Mouse (Mus musculus): ENCODE measurements at regions not wholly inside any gene's neighbourhood (a gene's known extent, or its start where the extent isn't known, plus 50 kb on each side); places are given as distances from the start of the nearest gene placed in this dataset.

GRCm38 (mm10) chr14:58815616-58816539 is 326.8 kb downstream of the 1700129C05Rik start:
- no peak for DNase-seq

DNA sequence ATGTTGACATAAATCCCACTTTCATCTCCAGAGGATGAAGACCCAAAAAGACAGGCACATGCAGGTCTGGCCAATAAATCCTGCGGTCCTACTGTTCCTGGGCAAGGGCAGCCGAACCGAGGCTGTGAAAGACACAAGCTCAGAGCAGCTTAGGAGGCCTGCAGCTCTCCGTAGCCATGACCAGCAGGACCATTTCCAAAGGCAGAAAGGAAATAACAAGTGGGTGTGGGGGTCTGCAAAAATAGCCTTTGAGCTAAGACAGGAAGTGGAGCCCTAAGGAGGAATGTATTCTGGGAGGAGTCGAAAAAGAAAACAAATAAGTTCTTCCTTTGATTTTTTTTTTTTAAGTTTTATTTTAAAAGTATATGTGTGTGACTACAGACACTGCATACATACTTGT is 330.1 kb downstream of the 1700129C05Rik start:
- no peak for DNase-seq

DNA sequence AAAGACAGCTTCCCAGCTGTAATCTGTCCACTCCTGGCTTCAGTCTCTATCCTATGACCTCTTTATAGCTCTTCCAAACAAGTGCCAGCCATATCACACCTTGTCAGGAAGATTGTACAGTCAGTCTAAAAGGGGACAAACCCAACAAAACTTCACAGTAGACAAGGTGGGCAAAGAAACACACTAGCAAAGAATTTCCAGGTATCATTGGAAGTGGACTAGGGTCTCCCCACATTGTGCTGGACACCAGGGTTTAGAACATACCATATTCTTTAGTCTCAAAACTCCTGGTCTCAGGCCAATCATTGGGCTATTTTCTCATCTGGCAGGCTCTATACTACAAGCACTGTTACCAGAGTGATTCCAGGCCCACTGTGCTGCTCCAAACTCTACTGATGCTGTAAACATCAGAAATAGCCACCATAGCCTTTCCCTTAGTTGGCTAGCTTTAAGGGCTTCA is 341.3 kb downstream of the 1700129C05Rik start:
- DNase-seq = no peak

GRCm38 (mm10) chr14:58788190-58788945 is 354.3 kb downstream of the 1700129C05Rik start:
- DNase-seq = no peak

DNA sequence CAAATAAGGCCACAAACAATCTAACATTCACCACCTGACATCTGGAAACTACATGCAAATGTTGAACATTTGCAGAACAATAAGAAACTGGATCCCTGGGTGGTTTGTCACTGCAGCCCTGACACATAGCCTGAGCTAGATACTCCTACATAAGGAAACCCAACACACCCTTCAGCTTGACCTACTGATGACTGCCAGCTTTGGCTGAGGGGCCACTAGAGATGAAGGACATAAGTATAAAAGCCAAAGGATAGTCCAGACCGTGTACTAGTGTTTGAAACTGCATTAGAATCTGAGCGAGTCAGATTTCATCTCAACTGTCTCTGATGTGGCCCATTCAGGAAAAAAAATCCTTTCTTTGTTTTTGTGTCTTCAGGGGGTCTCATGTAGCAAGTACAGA is 355.1 kb downstream of the 1700129C05Rik start:
- no peak for DNase-seq

- DNase-seq = no peak
Measured at GRCm38 (mm10) chr14:58786791-58787491, 355.8 kb downstream of the 1700129C05Rik start.

DNA sequence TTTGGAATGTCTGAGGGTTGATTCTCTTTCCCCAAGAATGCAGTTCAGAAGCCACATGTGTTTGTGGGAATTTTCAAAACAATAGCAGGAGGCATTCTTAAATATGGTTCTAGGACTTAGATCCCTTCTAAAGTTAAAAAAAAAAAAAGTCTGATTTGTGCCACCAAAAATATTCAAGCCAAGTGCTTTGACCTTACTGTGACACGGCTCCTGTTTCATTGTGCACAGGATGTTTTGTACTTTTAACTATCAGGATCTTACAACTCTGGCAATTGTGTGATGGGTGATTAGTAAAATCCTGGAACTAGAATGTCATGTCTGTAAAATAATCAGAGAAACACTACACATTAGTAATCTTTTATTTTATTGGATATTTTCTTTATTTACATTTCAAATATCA is 359.5 kb downstream of the 1700129C05Rik start:
- DNase-seq = no peak

DNA sequence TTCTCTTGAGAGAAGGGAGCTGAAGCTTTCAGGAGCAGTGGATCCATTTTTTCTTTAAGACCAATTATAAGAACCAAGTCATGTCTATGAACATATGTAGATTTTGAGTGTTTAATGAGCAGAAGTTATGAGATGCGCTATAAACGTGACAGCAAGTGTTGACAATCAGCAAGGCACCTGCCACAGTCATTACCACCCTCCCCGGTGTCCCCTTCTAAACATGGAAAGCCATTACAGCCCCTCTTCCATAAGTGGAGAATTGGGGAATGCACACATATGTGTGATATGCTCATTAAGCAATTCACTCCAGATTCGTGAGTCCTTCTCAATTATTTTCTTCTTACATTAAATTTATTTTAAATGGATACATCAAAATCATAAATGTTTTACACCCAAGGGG is 362.4 kb downstream of the 1700129C05Rik start:
- DNase-seq = no peak

DNA sequence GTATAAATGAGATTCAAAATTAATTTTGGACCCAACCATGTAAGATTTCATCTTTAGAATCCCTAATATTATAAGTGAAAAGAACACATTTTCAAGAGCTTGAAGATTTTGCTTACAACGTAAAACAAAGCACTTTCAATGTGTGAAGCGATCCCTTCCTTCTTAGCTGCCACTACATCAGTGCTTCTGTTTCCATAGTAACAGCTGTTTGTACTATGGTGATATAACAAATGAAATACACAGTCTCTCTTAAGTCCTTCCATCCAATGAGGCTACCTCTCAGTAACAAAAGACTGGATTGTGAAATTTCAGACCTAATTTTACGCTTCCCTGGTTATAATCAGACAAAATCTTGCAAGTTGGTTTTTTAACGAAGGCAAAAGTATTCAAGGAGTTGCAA is 364.0 kb downstream of the 1700129C05Rik start:
- DNase-seq = no peak

DNA sequence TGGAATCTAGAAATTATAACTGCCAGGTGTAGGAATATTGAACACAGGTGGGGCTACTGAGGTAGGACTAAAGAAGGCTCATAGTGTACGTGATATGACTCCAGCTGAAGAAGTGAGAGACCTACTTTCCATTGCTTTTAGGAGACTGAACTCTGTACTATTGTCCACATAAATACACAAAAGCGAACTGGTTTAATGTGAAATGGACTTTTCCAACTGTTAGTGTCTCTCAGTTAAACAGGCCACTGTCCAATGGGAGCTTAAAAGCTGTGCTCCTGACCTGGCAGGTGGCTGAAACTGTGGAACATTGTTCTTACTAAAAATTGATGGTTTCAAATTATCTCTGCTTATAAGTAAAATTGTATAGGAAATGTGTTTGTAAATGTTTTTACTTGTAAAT is 381.4 kb downstream of the 1700129C05Rik start:
- DNase-seq = no peak

DNA sequence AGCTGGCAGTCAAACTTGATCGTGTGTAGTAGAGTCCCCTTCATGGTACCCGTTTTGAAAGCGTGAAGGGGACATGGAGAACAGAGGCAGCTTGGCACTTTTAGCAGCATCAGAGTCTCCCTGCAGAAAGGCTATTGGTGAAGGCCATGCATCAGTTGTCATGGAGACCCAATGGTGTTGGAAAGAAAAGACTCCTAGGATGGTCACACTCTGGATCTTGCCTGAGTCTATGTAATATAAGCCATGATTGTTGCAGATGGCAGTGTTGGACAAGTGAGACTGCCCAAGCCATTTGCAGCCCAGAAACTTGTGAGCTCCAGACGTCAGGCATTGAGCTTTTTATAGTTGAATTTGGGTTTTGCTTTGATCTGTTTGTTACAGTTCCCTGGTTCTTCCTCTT is 382.9 kb downstream of the 1700129C05Rik start:
- no peak for DNase-seq

DNA sequence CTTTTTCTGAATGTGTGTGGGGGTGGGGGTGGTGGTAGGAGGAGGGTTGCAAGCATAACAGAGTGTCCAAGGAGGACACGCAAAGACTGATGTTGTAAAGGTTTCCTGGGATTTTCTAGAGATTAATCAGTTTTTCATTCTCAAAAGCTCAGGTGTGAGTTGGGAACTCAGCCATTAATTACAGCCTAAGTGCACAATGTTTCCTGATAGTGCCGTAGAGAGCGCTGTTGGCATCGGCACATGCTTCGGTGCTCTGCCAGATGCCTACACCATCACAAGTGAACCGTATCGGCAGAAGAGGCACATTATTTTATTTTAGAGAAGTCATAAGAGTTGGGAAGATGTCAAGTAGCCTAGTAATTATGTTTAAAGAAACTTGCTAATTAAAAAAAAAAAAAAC is 388.9 kb downstream of the 1700129C05Rik start:
- DNase-seq = no peak

DNA sequence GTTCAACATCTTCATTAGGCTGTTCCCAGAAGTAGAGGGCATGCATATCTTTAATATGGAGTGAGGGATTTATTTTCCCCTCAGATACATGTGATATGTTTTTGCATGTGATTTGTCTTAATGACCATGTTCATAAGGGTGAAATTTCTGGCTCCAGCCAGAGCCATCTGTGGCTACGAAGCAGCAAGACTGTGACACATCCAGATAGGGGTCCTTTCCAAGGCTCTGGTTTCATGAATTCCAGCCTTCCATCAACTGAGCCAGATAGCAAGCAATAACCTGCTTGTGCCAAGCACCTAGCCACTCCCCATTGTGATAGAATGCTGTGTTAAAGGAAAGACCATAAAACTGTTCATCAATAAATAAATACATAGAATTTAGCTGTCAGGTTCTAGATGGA is 389.6 kb downstream of the 1700129C05Rik start:
- no peak for DNase-seq

- no peak for DNase-seq
Measured at GRCm38 (mm10) chr14:58726418-58726817, 416.3 kb downstream of the 1700129C05Rik start.

- no peak for DNase-seq
Measured at GRCm38 (mm10) chr14:58714856-58715255, 427.8 kb downstream of the 1700129C05Rik start.

- peak; percentile 14 for DNase-seq
Measured at GRCm38 (mm10) chr14:58709861-58710260, 432.8 kb downstream of the 1700129C05Rik start.

- no peak for DNase-seq
Measured at GRCm38 (mm10) chr14:58709281-58709680, 433.4 kb downstream of the 1700129C05Rik start.

DNA sequence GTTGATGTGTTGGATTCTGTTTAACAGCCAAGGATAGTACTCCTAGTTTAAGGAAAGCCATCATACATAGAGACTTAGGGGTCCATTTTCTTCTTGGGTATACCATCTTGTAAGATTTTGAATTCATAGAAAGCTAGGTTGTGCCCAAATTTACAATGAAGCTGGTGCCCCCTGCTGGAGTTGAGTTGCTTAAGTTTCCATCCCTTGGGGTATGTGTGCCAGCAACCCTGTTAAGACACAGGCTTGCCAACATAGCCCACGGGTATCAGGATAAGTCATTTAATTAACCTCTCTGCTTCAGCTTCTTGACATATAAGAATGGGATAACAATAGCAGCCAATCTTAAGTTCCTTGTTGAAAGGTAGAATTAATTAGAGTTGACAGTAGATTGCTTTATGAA is 440.9 kb downstream of the 1700129C05Rik start:
- DNase-seq = peak; percentile 29

- no peak for DNase-seq
Measured at GRCm38 (mm10) chr14:58691129-58691828, 451.4 kb downstream of the 1700129C05Rik start.

- DNase-seq = no peak
Measured at GRCm38 (mm10) chr14:58687814-58688213, 454.9 kb downstream of the 1700129C05Rik start.

DNA sequence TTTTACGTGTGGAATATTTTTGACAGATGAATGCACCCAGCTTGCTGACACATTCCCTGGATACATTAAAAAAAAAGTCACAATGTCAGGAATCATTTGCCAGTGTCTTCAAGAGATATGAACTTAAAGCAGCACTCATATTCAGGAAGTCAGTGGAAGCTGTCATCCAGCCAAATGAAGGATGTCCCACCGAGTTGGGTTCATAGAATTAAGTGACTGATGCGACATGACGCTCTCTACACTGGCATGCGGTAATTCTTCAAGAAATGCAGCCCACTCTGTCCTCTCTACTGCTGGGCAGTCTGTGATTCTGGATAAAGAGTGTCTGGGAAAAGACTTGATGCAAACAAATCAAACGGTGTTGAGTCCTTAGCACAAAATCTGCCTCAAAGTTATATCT is 463.9 kb downstream of the 1700129C05Rik start:
- no peak for DNase-seq

DNA sequence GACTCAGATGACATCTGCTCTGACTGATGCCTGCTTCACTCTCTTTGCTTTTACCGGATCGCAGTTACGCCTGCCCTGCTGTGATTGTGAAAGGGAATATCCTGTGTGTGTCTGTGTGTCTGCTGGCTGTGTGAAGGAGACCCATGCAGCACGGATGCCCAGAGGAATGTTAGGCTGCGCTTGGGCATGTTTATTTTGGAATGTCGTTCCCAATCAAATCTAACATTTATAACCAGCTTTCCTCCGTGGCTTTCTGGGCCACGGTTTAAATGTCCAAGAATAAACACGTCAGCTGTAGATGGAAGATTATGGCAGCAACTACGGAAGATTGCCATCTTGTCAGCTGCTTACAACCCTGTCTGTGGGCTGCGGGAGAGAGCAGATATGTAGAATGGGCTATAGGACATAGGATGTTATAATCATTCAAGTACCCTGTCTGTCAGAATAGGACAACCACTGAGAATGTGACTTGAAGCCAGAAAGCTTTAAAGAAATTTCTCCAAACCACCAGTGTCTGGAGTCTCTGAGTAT is 464.5 kb downstream of the 1700129C05Rik start:
- DNase-seq = no peak
